Mouse (Mus musculus) cerebellum, adult 2 months (tissue): ENCODE data around the gene Igfbp5. TPM values are rescaled to one million over a fixed set of nuclear protein-coding genes. Genes with fewer than 3 reads are reported as not detected.

ENCODE experiments used
- DNase-seq, 2 experiments: peaks; one replicate each; pipeline ENCODE4 v3.0.0; 2021
- H3K27ac ChIP-seq: fragments of 200-500 bp; 2 replicates; pipeline ENCODE4 v1.5.1; 2012; ENCODE audit warnings: low read length, control low read depth, inconsistent platforms; ENCODE audit not compliant: insufficient read depth
- H3K27me3 ChIP-seq: fragments of 200-500 bp; 2 replicates; pipeline ENCODE4 v1.6.1; 2012; ENCODE audit warnings: inconsistent platforms, mild to moderate bottlenecking, low read length, moderate library complexity; ENCODE audit not compliant: control insufficient read depth, insufficient read depth
- H3K4me1 ChIP-seq: fragments of 200-500 bp; 2 replicates; pipeline ENCODE4 v1.6.1; 2011; ENCODE audit warnings: low read length; ENCODE audit not compliant: control insufficient read depth, insufficient read depth
- H3K4me3 ChIP-seq: fragments of 200-500 bp; replicated peaks from 2 replicates; pipeline ENCODE3; 2011; ENCODE audit warnings: mild to moderate bottlenecking, low read depth, low read length, control low read depth; ENCODE audit not compliant: insufficient read depth
- CTCF ChIP-seq: fragments of 200-500 bp; IDR thresholded peaks from 2 replicates; pipeline ENCODE4 v1.5.1; 2011; ENCODE audit warnings: low read depth, mild to moderate bottlenecking, control low read depth, low read length, moderate library complexity, borderline replicate concordance; ENCODE audit not compliant: insufficient read depth
- POLR2A ChIP-seq: fragments of 200-500 bp; IDR thresholded peaks from 2 replicates; pipeline ENCODE4 v1.6.1; 2011; ENCODE audit warnings: low read length, control low read depth, borderline replicate concordance; ENCODE audit not compliant: insufficient read depth
- WGBS: fragments of 180-500 bp; shearing (Covaris S2); methylation state at CpG from one replicate; pipeline ENCODE4 v1.1.7; 2018; 5-methylcytosine and 5-hydroxymethylcytosine counted together
- polyA plus RNA-seq: library from polyadenylated mRNA; depleted of rRNA; stranded (reverse); fragments of >200 nt; gene quantifications from 2 replicates; pipeline ENCODE4 v1.2.3, GENCODE M21; 2012

The Igfbp5 gene
- polyA plus RNA-seq, 1 experiment: 63.0 TPM

DNA sequence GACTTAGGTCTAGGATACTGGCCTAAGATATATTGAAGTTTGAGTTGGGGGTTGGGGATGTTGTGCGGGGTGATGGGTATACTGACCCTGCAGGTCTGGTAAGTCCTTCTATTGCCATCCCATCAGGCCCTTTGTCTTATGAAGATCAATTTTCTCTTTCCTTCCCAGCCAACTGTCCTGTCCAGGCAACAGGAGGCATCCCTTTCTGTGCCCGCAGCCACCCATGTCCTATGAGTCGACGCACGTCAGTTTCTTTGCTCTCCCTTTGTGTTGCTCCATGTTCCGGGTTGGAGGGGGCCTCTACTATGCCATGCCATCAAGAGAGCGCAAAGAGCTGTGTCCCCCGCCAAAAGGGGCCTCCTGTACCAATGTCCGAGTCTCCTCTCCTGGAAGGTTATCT lies 14.7 kb downstream of the Igfbp5 start:
- no peaks in the 10 kb centered on the region for H3K4me1 ChIP-seq
- no peak overlapping the region for H3K27ac ChIP-seq
- H3K27me3 ChIP-seq: no peaks in the 10 kb centered on the region
- TF ChIP-seq CTCF (no peak), POLR2A (no peak)
- no peak overlapping the region for H3K4me3 ChIP-seq
- DNase-seq: no peak
- 90% methylated on average over 9 of the region's 9 CpGs for WGBS

DNA sequence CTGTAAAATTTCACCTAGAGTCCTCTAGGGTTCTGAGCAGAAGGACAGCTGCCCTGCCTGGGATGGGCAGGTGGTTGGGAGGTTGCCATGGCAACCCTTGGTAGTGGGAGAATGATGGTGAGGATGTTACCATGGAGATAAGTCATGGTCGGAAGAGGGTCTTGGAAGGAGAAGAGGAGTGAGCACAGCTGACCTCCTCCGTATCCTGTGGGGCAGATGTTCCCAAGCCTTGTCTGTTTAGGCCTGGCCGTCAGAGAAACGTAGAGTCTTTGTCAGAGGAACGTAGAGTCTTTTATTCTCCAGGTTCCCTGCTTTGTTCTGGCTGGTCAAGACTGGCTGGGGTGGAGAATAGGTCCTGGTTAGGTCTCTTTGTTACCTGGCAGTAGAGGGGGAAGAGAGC lies 15.8 kb downstream of the Igfbp5 start:
- no peak for DNase-seq
- no peak for TF ChIP-seq POLR2A
- TF ChIP-seq CTCF: no peak
- Histone ChIP-seq H3K4me3 (no peak overlapping the region), H3K27me3 (no peaks in the 10 kb centered on the region), H3K4me1 (no peaks in the 10 kb centered on the region), H3K27ac (no peak overlapping the region)
- WGBS: 26% methylated on average over 5 of the region's 5 CpGs

DNA sequence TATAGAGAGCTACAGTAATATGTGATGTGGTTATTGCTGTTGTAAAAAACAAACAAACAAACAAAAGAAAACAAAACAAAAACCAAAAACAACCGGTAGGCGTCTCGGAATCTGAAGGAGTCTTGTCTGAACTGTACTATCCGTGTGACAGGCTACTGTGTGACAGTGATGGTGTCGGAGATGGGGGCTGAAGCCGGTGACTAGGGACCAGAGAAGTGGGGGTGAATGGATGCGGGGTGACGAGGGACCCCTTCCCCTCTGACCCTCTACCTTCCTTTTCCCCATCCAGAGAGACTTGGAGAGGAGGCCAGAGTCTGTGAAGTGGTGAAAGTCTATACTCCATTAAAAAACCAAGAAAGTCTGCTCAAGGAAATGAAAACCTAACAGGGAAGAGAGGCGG lies 16.4 kb downstream of the Igfbp5 start:
- DNase-seq: no peak
- no peak overlapping the region for H3K4me3 ChIP-seq
- H3K27me3 ChIP-seq: no peaks in the 10 kb centered on the region
- no peaks in the 10 kb centered on the region for H3K4me1 ChIP-seq
- 82% methylated on average over 9 of the region's 9 CpGs for WGBS
- no peak for TF ChIP-seq CTCF
- no peak for TF ChIP-seq POLR2A
- no peak overlapping the region for H3K27ac ChIP-seq

DNA sequence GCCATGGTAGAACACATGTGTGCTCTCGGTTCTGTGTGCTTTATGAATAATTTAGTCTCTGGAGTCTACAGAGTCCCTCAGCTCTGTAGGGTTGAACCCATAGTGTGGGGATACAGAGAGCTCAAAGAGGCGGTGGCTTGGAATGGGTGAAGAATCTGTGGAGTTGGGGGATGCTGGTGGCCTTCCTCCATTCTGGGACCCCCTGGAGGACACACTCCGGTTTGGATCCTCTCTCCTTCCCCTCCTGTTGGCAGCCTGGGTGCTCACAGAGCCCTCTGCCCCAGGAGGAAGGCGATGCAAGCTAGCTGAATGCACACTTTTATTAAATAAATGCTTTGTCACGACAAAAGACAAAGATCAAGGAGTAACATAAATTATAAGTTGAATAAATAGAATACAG lies 17.1 kb downstream of the Igfbp5 start:
- DNase-seq: no peak
- TF ChIP-seq POLR2A: no peak
- no peak for TF ChIP-seq CTCF
- 60% methylated on average over 5 of the region's 5 CpGs for WGBS
- Histone ChIP-seq H3K4me1 (no peaks in the 10 kb centered on the region), H3K4me3 (no peak overlapping the region), H3K27ac (no peak overlapping the region), H3K27me3 (no peaks in the 10 kb centered on the region)

DNA sequence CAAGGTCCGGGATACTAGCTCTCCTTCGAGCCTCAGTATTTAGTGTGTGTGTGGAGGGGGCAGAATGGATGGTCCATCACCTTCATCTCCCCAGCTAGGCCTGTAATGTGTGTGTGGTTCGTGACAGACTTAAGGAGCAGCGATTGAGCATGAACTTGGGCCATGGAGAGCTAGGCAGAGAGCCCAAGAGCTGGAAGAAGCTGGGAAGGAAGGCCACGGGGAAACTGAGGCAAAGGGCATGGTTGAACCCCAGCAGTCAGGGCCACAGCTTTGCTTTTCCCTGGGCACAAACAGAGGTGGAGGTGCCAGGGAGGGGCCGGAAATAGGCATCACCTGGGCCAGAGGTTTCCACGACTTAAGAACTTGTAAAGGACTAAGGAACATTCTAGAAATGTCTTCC lies 17.5 kb downstream of the Igfbp5 start:
- DNase-seq: no peak
- TF ChIP-seq CTCF (no peak), POLR2A (no peak)
- 73% methylated on average over 7 of the region's 7 CpGs for WGBS
- no peaks in the 10 kb centered on the region for H3K4me1 ChIP-seq
- H3K27me3 ChIP-seq: no peaks in the 10 kb centered on the region
- no peak overlapping the region for H3K4me3 ChIP-seq
- no peak overlapping the region for H3K27ac ChIP-seq

DNA sequence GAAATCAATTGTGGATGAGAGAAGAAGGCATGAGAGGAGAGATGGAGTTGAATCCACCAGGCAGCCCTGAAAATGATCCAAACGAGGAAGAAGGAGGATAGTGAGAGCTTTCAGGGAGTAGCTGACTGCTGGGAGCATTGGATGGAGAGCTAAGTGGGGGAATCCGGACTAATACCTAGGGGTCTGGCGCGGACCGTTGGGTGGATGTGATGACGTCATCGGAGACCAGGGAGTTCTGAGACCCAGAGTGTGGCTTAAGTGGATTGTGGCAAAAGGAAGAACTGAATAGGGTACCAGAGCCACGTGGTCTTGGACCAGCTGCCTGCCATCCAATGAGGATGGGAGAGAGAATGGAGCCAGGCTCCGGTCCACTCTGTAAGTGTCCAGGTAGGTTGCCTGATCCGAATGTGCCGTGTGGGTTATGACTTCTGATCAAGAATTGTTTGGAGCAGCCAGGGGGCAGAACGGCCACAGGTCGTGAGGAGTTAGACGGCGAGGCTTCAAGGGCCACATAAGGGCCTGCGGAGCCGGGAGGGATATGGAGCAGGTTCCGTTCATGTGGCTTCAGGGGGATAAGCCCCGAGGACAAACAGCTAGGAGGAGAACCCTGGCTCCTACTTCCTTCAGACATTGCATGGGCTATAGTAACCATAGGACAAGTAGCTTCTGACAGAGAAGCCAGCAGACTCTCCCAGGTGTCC lies 18.3 kb downstream of the Igfbp5 start:
- Histone ChIP-seq H3K27ac (no peak overlapping the region), H3K4me3 (no peak overlapping the region), H3K27me3 (no peaks in the 10 kb centered on the region), H3K4me1 (no peaks in the 10 kb centered on the region)
- TF ChIP-seq CTCF: no peak
- no peak for TF ChIP-seq POLR2A
- WGBS: 75% methylated on average over 19 of the region's 19 CpGs
- no peak for DNase-seq

DNA sequence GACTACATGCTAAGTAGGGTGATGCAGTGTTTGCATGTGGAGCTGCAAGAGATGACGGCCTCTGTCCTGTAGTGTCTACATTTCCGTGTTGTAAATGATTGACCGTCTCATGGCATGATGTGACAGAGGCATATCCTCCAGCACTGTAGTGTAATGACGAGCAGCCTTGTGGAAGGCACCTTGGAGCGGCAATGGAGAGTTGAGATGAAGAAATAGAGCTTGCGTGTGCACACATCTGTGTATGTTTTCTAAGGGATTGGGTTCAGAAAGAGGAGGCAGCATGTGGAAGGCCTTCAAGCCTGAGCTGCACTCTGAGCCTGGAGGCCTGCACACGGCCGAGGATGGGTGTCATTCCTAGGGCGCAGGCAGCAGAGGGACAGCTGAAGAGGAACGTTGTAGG lies 19.0 kb downstream of the Igfbp5 start:
- TF ChIP-seq CTCF (no peak), POLR2A (no peak)
- H3K27me3 ChIP-seq: no peaks in the 10 kb centered on the region
- no peak for DNase-seq
- WGBS: 82% methylated on average over 10 of the region's 10 CpGs
- H3K4me1 ChIP-seq: no peaks in the 10 kb centered on the region
- H3K27ac ChIP-seq: no peak overlapping the region
- no peak overlapping the region for H3K4me3 ChIP-seq
